Mouse (Mus musculus): ENCODE results near the gene Ccno. TPM values are rescaled to one million over a fixed set of nuclear protein-coding genes. Genes with fewer than 3 reads are reported as not detected.

The Ccno gene
- polyA plus RNA-seq, 1 experiment, result 5.9 TPM

GRCm38 (mm10) chr13:112985605-112986450 lies 1.8 kb upstream of the Ccno start:
- Histone ChIP-seq H3K4me3 (replicated peaks; ENCODE audit: extremely low read depth, low read depth, low read length) (no peak overlapping the region), H3K4me1 (ENCODE audit: control insufficient read depth, insufficient read depth, low read length) (peaks cover 13% of the 10 kb centered on the region)
- DNase-seq, result no peak
- TF ChIP-seq CTCF (IDR thresholded peaks at IDR 0.05; ENCODE audit: insufficient read depth, low read length) (no peak), POLR2A (IDR thresholded peaks at IDR 0.05; ENCODE audit: borderline replicate concordance, extremely low read depth, low read depth, low read length) (no peak)
- WGBS, result 32% methylated on average over 18 of the region's 18 CpGs

GRCm38 (mm10) chr13:112986451-112986950 lies 1.1 kb upstream of the Ccno start:
- WGBS, result 5% methylated on average over 17 of the region's 17 CpGs
- Histone ChIP-seq H3K4me1 (ENCODE audit: control insufficient read depth, insufficient read depth, low read length) (peaks cover 13% of the 10 kb centered on the region), H3K4me3 (replicated peaks; ENCODE audit: extremely low read depth, low read depth, low read length) (no peak overlapping the region)
- no peak for DNase-seq
- TF ChIP-seq POLR2A (IDR thresholded peaks at IDR 0.05; ENCODE audit: borderline replicate concordance, extremely low read depth, low read depth, low read length) (no peak), CTCF (IDR thresholded peaks at IDR 0.05; ENCODE audit: insufficient read depth, low read length) (no peak)

- H3K4me1 ChIP-seq (ENCODE audit: control insufficient read depth, insufficient read depth, low read length), result peaks cover 13% of the 10 kb centered on the region
- WGBS, result under 1% methylated on average over 39 of the region's 39 CpGs
- peak overlapping the region; percentile 57 for H3K4me3 ChIP-seq (replicated peaks; ENCODE audit: extremely low read depth, low read depth, low read length)
- TF ChIP-seq CTCF (IDR thresholded peaks at IDR 0.05; ENCODE audit: insufficient read depth, low read length) (no peak), POLR2A (IDR thresholded peaks at IDR 0.05; ENCODE audit: borderline replicate concordance, extremely low read depth, low read depth, low read length) (no peak)
- DNase-seq, result no peak
Observed at GRCm38 (mm10) chr13:112987991-112988390, 389 bp downstream of the Ccno start.

GRCm38 (mm10) chr13:112988866-112989265 lies 1.3 kb downstream of the Ccno start:
- WGBS, result 2% methylated on average over 19 of the region's 19 CpGs
- peaks cover 15% of the 10 kb centered on the region for H3K4me1 ChIP-seq (ENCODE audit: control insufficient read depth, insufficient read depth, low read length)
- H3K4me3 ChIP-seq (replicated peaks; ENCODE audit: extremely low read depth, low read depth, low read length), result peak overlapping the region; percentile 42
- TF ChIP-seq POLR2A (IDR thresholded peaks at IDR 0.05; ENCODE audit: borderline replicate concordance, extremely low read depth, low read depth, low read length) (no peak), CTCF (IDR thresholded peaks at IDR 0.05; ENCODE audit: insufficient read depth, low read length) (no peak)
- DNase-seq, result no peak

- 2% methylated on average over 23 of the region's 23 CpGs for WGBS
- peak; percentile 46 for DNase-seq
- Histone ChIP-seq H3K4me1 (ENCODE audit: control insufficient read depth, insufficient read depth, low read length) (peaks cover 17% of the 10 kb centered on the region), H3K4me3 (replicated peaks; ENCODE audit: extremely low read depth, low read depth, low read length) (no peak overlapping the region)
- TF ChIP-seq CTCF (IDR thresholded peaks at IDR 0.05; ENCODE audit: insufficient read depth, low read length) (no peak), POLR2A (IDR thresholded peaks at IDR 0.05; ENCODE audit: borderline replicate concordance, extremely low read depth, low read depth, low read length) (no peak)
Observed at GRCm38 (mm10) chr13:112989541-112989940, 1.9 kb downstream of the Ccno start.

- TF ChIP-seq CTCF (IDR thresholded peaks at IDR 0.05; ENCODE audit: insufficient read depth, low read length), result no peak
- TF ChIP-seq POLR2A (IDR thresholded peaks at IDR 0.05; ENCODE audit: borderline replicate concordance, extremely low read depth, low read depth, low read length), result no peak
- no peak overlapping the region for H3K4me3 ChIP-seq (replicated peaks; ENCODE audit: extremely low read depth, low read depth, low read length)
- 21% methylated on average over 4 of the region's 4 CpGs for WGBS
- peaks cover 17% of the 10 kb centered on the region for H3K4me1 ChIP-seq (ENCODE audit: control insufficient read depth, insufficient read depth, low read length)
- no peak for DNase-seq
Observed at GRCm38 (mm10) chr13:112990346-112990745, 2.7 kb downstream of the Ccno start.

GRCm38 (mm10) chr13:112993531-112994152 lies 6.0 kb downstream of the Ccno start, which contains the start of gene Mcidas:
Mcidas (plus strand) TSS chr13:112993845.
- Histone ChIP-seq H3K4me3 (replicated peaks; ENCODE audit: extremely low read depth, low read depth, low read length) (no peak within 1 kb of the TSS), H3K4me1 (ENCODE audit: control insufficient read depth, insufficient read depth, low read length) (peaks cover 13% of the 10 kb centered on the region)
- WGBS, result under 1% methylated on average over 63 of the region's 63 CpGs
- peak; percentile 46 for DNase-seq
- TF ChIP-seq POLR2A (IDR thresholded peaks at IDR 0.05; ENCODE audit: borderline replicate concordance, extremely low read depth, low read depth, low read length) (no peak), CTCF (IDR thresholded peaks at IDR 0.05; ENCODE audit: insufficient read depth, low read length) (no peak)

- Histone ChIP-seq H3K4me1 (ENCODE audit: control insufficient read depth, insufficient read depth, low read length) (peaks cover 10% of the 10 kb centered on the region; the same call in 1 of the 2 replicates), H3K4me3 (replicated peaks; ENCODE audit: extremely low read depth, low read depth, low read length) (no peak overlapping the region)
- WGBS, result 1% methylated on average over 25 of the region's 25 CpGs
- DNase-seq, result peak; percentile 57
- TF ChIP-seq CTCF (IDR thresholded peaks at IDR 0.05; ENCODE audit: insufficient read depth, low read length), result peak; percentile 72
- no peak for TF ChIP-seq POLR2A (IDR thresholded peaks at IDR 0.05; ENCODE audit: borderline replicate concordance, extremely low read depth, low read depth, low read length)
Observed at GRCm38 (mm10) chr13:112994191-112994590, 6.6 kb downstream of the Ccno start.

- TF ChIP-seq CTCF (IDR thresholded peaks at IDR 0.05; ENCODE audit: insufficient read depth, low read length) (no peak), POLR2A (IDR thresholded peaks at IDR 0.05; ENCODE audit: borderline replicate concordance, extremely low read depth, low read depth, low read length) (no peak)
- Histone ChIP-seq H3K4me3 (replicated peaks; ENCODE audit: extremely low read depth, low read depth, low read length) (no peak overlapping the region), H3K4me1 (ENCODE audit: control insufficient read depth, insufficient read depth, low read length) (0 out of 2 replicates have a peak, but pooled peaks cover 4% of the 10 kb centered on the region)
- no peak for DNase-seq
- WGBS, result 42% methylated on average over 4 of the region's 4 CpGs
Observed at GRCm38 (mm10) chr13:112996407-112996806, 8.8 kb downstream of the Ccno start.

Data from lung, adult 2 months (tissue).